Mouse (Mus musculus): ENCODE data around the gene Gm10570. TPM values are rescaled to one million over a fixed set of nuclear protein-coding genes. Genes with fewer than 3 reads are reported as not detected.
A peak's percentile ranks its signal among the peaks of the same experiment; 100 is the strongest.

Gm10570 gene
- total and polyA plus RNA-seq, 3 experiments: not detected

DNA sequence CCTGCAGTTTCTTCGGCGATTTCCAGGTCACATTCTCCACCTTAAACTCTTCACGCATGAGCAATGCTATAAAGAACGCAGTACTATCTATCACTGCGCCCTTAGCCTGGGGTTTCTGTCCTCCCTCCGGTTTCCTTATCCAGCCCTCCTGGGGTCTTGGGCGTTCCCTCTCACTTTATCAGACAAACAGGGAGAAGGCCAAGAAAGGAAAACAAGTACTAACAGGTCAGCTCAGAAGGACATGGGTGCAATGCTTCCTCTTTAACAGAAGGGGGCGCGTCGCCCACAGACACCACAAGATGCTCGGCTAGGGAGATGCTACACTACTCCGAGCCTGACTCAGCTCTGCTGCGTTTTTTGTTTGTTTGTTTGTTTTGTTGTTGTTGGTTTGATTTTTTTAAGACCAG, 11.3 kb downstream of the Gm10570 start (continued):
- TF ChIP-seq TBP (IDR thresholded peaks at IDR 0.05; ENCODE audit: low read depth, low read length) (0 out of 2 replicates have a peak, but pooled peaks have one; percentile 40), BHLHE40 (IDR thresholded peaks at IDR 0.05; ENCODE audit: borderline replicate concordance, low read depth, low read length) (0 out of 2 replicates have a peak, but pooled peaks have one; percentile 32), ZC3H11A (IDR thresholded peaks at IDR 0.05; ENCODE audit: low read depth, low read length) (peak; percentile 34; the same call in 1 of the 2 replicates), MYC (IDR thresholded peaks at IDR 0.05; ENCODE audit: low read depth, low read length) (no peak), RCOR1 (IDR thresholded peaks at IDR 0.05; ENCODE audit: low read depth, low read length) (peak; percentile 51), SMC3 (IDR thresholded peaks at IDR 0.05; ENCODE audit: low read depth, low read length) (peak; percentile 74), GATA1 (IDR thresholded peaks at IDR 0.05; ENCODE audit: low read depth, low read length) (peak; percentile 81), POLR2AphosphoS2 (IDR thresholded peaks at IDR 0.05; ENCODE audit: low read length) (no peak), EP300 (IDR thresholded peaks at IDR 0.05; ENCODE audit: low read depth in 1 of 2, low read length in 2 of 2) (peak; percentile 50 to 81; a peak in 3 of 4 replicates), ZKSCAN1 (IDR thresholded peaks at IDR 0.05; ENCODE audit: low read depth, low read length) (no peak), TCF12 (IDR thresholded peaks at IDR 0.05; ENCODE audit: low read depth, low read length) (peak; percentile 57; the same call in 1 of the 2 replicates), RAD21 (IDR thresholded peaks at IDR 0.05; ENCODE audit: low read depth, low read length) (peak; percentile 62), ZNF384 (IDR thresholded peaks at IDR 0.05; ENCODE audit: low read depth, low read length) (no peak), E2F4 (IDR thresholded peaks at IDR 0.05; ENCODE audit: borderline replicate concordance, low read depth, low read length) (no peak), CHD2 (IDR thresholded peaks at IDR 0.05; ENCODE audit: low read length) (no peak), MYB (IDR thresholded peaks at IDR 0.05; ENCODE audit: low read depth, low read length) (no peak), MXI1 (IDR thresholded peaks at IDR 0.05; ENCODE audit: low read depth, low read length) (peak; percentile 7; the same call in 1 of the 2 replicates)

GRCm38 (mm10) chr4:130296243-130296965, 12.1 kb downstream of the Gm10570 start:
- peak overlapping the region; percentile 38 to 54 for H3K4me3 ChIP-seq (ENCODE audit: control insufficient read depth in 1 of 2, insufficient read depth in 1 of 2, low read depth in 2 of 2, low read length in 2 of 2)
- peak overlapping the region; percentile 53 for H3K9ac ChIP-seq (ENCODE audit: control insufficient read depth, low read depth, low read length, poor library complexity, severe bottlenecking)
- H3K79me2 ChIP-seq (ENCODE audit: control insufficient read depth, insufficient read depth, low read length, poor library complexity): no peaks in the 10 kb centered on the region
- peaks cover 0 to 5% of the 10 kb centered on the region in 2 experiments; a peak in 2 of 4 replicates for H3K36me3 ChIP-seq (ENCODE audit: control insufficient read depth in 1 of 2, insufficient read depth in 2 of 2, low read length in 2 of 2)
- peak; percentile 82 for DNase-seq (ENCODE audit: low read depth, low spot score)
- no peaks in the 10 kb centered on the region for H3K9me3 ChIP-seq (replicated peaks; ENCODE audit: insufficient read depth, low read length)
- peak overlapping the region; percentile 84 for H3K27ac ChIP-seq (ENCODE audit: control insufficient read depth, low read depth, low read length)
- peaks cover 13 to 14% of the 10 kb centered on the region in 2 experiments for H3K4me1 ChIP-seq (ENCODE audit: control insufficient read depth in 1 of 2, insufficient read depth in 2 of 2, low read length in 2 of 2)
- no peaks in the 10 kb centered on the region for H3K27me3 ChIP-seq (ENCODE audit: control insufficient read depth in 1 of 2, insufficient read depth in 2 of 2, low read length in 2 of 2)
- TF ChIP-seq ZKSCAN1 (IDR thresholded peaks at IDR 0.05; ENCODE audit: low read depth, low read length) (no peak), GATA1 (IDR thresholded peaks at IDR 0.05; ENCODE audit: low read depth, low read length) (peak; percentile 85), MEF2A (IDR thresholded peaks at IDR 0.05; ENCODE audit: extremely low read depth, insufficient replicate concordance, low read depth, low read length, poor library complexity, severe bottlenecking) (no peak), JUND (IDR thresholded peaks at IDR 0.05; ENCODE audit: low read depth, low read length) (no peak), POLR2AphosphoS5 (IDR thresholded peaks at IDR 0.05; ENCODE audit: borderline replicate concordance, low read depth, low read length) (no peak), TBP (IDR thresholded peaks at IDR 0.05; ENCODE audit: low read depth, low read length) (peak; percentile 61), TAL1 (IDR thresholded peaks at IDR 0.05; ENCODE audit: low read length) (peak; percentile 29; the same call in 1 of the 2 replicates), RCOR1 (IDR thresholded peaks at IDR 0.05; ENCODE audit: low read depth, low read length) (peak; percentile 31; the same call in 1 of the 2 replicates), MXI1 (IDR thresholded peaks at IDR 0.05; ENCODE audit: low read depth, low read length) (peak; percentile 32; the same call in 1 of the 2 replicates), MAFK (IDR thresholded peaks at IDR 0.05; ENCODE audit: borderline replicate concordance, low read depth, low read length) (no peak; the same call in 1 of the 2 replicates), GABPA (IDR thresholded peaks at IDR 0.05; ENCODE audit: low read depth, low read length) (no peak), E2F4 (IDR thresholded peaks at IDR 0.05; ENCODE audit: borderline replicate concordance, low read depth, low read length) (no peak), POLR2AphosphoS2 (IDR thresholded peaks at IDR 0.05; ENCODE audit: low read length) (no peak), USF1 (IDR thresholded peaks at IDR 0.05; ENCODE audit: low read depth, low read length) (peak; percentile 72), CHD1 (IDR thresholded peaks at IDR 0.05; ENCODE audit: low read depth, low read length) (no peak; the same call in 1 of the 2 replicates), MAZ (IDR thresholded peaks at IDR 0.05; ENCODE audit: low read depth, low read length) (no peak), SIN3A (IDR thresholded peaks at IDR 0.05; ENCODE audit: low read length) (peak; percentile 48; the same call in 1 of the 2 replicates), ZC3H11A (IDR thresholded peaks at IDR 0.05; ENCODE audit: low read depth, low read length) (no peak), ETS1 (IDR thresholded peaks at IDR 0.05; ENCODE audit: low read depth, low read length) (peak; percentile 80), ZNF384 (IDR thresholded peaks at IDR 0.05; ENCODE audit: low read depth, low read length) (no peak), CHD2 (IDR thresholded peaks at IDR 0.05; ENCODE audit: low read length) (no peak), BHLHE40 (IDR thresholded peaks at IDR 0.05; ENCODE audit: borderline replicate concordance, low read depth, low read length) (no peak; the same call in 1 of the 2 replicates), RAD21 (IDR thresholded peaks at IDR 0.05; ENCODE audit: low read depth, low read length) (no peak), UBTF (IDR thresholded peaks at IDR 0.05; ENCODE audit: borderline replicate concordance, insufficient read depth, low read depth, low read length) (no peak), MAX (IDR thresholded peaks at IDR 0.05; ENCODE audit: low read length) (no peak)

Data from MEL (cell line).